Mouse (Mus musculus) liver, embryonic 13.5 days (tissue): ENCODE results near the gene Smyd1. TPM values are rescaled to one million over a fixed set of nuclear protein-coding genes. Genes with fewer than 3 reads are reported as not detected.
"Not testable (repeated sequence)": the region's sequence is repeated elsewhere in the genome, so short reads cannot be mapped to it uniquely, and the experiment has no call there.

Experiments
- ATAC-seq: fragments of 200-750 bp; cut with Nextera tagmentation; 2 replicates; pipeline ENCODE4 v1.8.0; 2017; ENCODE audit warnings: low read depth, mild to moderate bottlenecking, moderate number of reproducible peaks, moderate library complexity
- DNase-seq: peaks from one replicate; pipeline ENCODE4 v3.0.0; 2022
- H3K27ac ChIP-seq: fragments of 300-500 bp; sonication (generic); 2 replicates; pipeline ENCODE4 v1.5.1; 2015; ENCODE audit warnings: moderate library complexity, mild to moderate bottlenecking, inconsistent platforms
- H3K27me3 ChIP-seq: fragments of 300-500 bp; sonication (generic); 2 replicates; pipeline ENCODE4 v1.6.1; 2015; ENCODE audit warnings: mild to moderate bottlenecking, inconsistent platforms
- H3K36me3 ChIP-seq: fragments of 300-500 bp; sonication (generic); 2 replicates; pipeline ENCODE4 v1.6.1; 2015; ENCODE audit warnings: mild to moderate bottlenecking, inconsistent platforms
- H3K4me1 ChIP-seq: fragments of 300-500 bp; sonication (generic); replicated peaks from 2 replicates; pipeline ENCODE4 v1.6.1; 2015; ENCODE audit warnings: inconsistent platforms
- H3K4me2 ChIP-seq: fragments of 300-500 bp; sonication (generic); 2 replicates; pipeline ENCODE4 v1.6.1; 2015; ENCODE audit warnings: inconsistent platforms, mild to moderate bottlenecking, moderate library complexity
- H3K4me3 ChIP-seq: fragments of 300-500 bp; sonication (generic); replicated peaks from 2 replicates; pipeline ENCODE4 v1.5.1; 2015; ENCODE audit warnings: mild to moderate bottlenecking, inconsistent platforms
- H3K9ac ChIP-seq: fragments of 300-500 bp; sonication (generic); 2 replicates; pipeline ENCODE4 v1.6.1; 2015; ENCODE audit warnings: mild to moderate bottlenecking, inconsistent platforms
- H3K9me3 ChIP-seq: fragments of 300-500 bp; sonication (generic); replicated peaks from 2 replicates; pipeline ENCODE4 v1.6.1; 2016; ENCODE audit warnings: inconsistent platforms
- WGBS: fragments of 180-500 bp; shearing (Covaris S2); methylation state at CpG from one replicate; pipeline ENCODE4 v1.1.7; 2015; ENCODE audit not compliant: insufficient replicate concordance; 5-methylcytosine and 5-hydroxymethylcytosine counted together
- polyA plus RNA-seq: library from polyadenylated mRNA; unstranded; fragments of >200 nt; fragmentation: Nextera tagmentation; extraction: Ambion mirVana; gene quantifications from 2 replicates; pipeline ENCODE4 v1.2.1, GENCODE M21; 2015

The Smyd1 gene
- polyA plus RNA-seq, 1 experiment from 2014 or later: 0.20 TPM

DNA sequence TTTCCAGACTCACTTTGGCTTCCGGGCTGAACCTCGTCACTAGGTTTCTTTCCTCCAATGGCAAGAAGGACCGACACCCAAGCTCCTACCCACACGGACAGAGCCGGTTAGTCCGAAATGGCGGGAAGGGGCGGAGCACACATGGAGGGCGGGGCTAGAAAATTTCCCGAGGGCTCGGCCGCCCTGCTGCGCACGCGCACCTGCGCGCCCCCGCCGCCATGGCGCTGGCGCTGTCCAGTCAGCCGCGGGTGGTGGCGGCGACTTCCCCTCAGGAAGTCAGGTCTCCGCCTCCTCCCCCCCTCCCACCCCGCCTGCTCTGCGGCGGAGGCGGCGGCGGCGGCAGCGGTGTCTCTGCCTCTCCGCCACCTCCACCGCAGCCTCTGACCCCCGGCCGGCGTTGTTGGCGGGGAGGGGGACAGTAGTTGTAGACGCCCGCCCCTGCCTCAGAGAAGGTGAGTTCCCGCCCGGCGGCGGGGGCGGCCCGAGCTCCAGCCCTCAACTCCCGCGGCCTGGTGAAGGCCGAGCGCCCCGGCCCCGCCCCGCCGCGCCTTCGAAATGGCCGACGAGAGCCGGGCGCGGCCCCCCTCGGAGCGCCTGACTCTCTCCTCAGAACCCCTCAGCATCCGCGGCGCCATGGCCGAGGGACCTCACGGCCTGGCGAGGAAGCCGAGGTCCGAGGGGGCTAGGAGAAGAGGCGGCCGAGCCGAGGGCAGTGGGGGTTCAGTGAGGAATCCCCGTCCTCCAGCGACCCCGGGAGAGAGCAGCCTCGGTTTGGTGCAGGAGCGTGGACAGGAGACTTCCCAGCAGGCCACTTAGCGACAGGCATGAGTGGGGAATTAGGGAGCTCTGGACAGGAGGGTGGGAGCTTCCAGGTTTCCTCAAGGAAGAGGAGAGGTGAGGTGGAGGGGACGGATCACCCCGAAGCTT, 50.4 kb downstream of the Smyd1 start, which contains the start of gene Krcc1:
Gene Krcc1, plus strand, starts transcription at position 289 of the 927 bp plus-strand sequence.
- ATAC-seq (peak; percentile 92), DNase-seq (peak; percentile 97)
- peak within 1 kb of the TSS; percentile 98 for H3K9ac ChIP-seq
- no peaks in the 10 kb centered on the region for H3K9me3 ChIP-seq
- under 1% methylated on average over 67 of the region's 84 CpGs for WGBS
- H3K27ac ChIP-seq: peak within 1 kb of the TSS; percentile 92
- no peaks in the 10 kb centered on the region for H3K27me3 ChIP-seq
- peak within 1 kb of the TSS; percentile 88 for H3K4me3 ChIP-seq
- peak within 1 kb of the TSS; percentile 85 for H3K4me2 ChIP-seq
- peaks cover 25% of the 10 kb centered on the region for H3K4me1 ChIP-seq
- H3K36me3 ChIP-seq: no peaks in the 10 kb centered on the region

DNA sequence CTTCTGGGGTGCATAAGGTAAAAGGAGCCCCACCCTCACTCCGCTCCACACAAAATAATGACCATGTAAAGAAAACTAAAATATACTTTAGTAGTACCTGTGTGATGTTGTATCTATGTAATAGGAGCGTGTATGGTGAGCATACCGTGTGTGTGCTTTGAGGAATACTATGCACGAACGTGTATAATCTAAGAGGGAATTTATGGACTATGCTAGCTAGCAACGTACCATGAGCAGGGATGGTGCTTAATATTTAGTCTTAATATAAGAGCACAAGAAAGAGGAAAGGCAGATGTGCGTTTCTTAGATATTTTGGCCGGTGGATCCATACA, 51.0 kb downstream of the Smyd1 start:
- no peaks in the 10 kb centered on the region for H3K9me3 ChIP-seq
- ATAC-seq (peak; percentile 4), DNase-seq (no peak)
- H3K36me3 ChIP-seq: no peaks in the 10 kb centered on the region
- peak overlapping the region; percentile 89 for H3K27ac ChIP-seq
- no peaks in the 10 kb centered on the region for H3K27me3 ChIP-seq
- WGBS: under 1% methylated on average over 8 of the region's 8 CpGs
- peak overlapping the region; percentile 98 for H3K9ac ChIP-seq
- peaks cover 25% of the 10 kb centered on the region for H3K4me1 ChIP-seq
- H3K4me2 ChIP-seq: peak overlapping the region; percentile 85
- peak overlapping the region; percentile 88 for H3K4me3 ChIP-seq

DNA sequence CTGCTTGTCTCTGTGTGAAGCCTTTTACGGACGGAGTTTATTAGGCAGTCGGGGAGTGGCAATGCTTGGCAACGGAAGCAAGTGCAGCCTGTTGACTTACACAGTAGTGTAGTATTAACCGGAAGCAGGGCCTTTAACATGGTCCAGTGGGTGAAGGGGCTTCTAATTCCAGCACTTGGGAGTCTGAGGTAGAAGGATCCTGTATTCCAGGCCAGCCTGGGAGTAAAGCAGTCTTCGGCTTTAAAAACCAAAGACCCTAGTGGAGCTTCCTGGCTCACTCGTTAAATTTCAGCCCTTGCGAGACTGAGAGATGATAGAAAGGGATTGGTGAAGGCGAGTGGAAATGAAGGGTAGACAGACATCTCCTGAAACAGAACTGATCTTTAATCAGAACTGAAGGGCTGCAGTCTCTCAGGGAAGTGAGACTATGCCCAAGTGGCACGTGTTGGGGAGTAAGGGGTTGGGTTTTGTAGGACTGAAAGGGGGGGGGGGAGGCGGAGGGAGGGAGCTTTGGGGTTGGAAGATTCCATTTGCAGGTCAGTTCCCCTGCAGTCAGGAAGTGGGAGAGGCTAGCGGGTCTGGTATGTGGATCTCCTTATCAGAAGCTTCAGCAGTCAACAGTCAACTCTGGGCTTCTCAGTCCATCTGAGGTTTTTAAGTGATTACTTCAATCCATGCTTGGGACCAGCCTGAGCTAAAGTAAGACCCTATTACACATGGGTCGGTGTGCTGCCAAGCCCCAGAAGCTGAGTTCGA, 51.6 kb downstream of the Smyd1 start:
- Histone ChIP-seq H3K36me3 (no peaks in the 10 kb centered on the region), H3K27ac (peak overlapping the region; percentile 89), H3K4me3 (peak overlapping the region; percentile 88), H3K4me2 (peak overlapping the region; percentile 85), H3K9me3 (no peaks in the 10 kb centered on the region), H3K27me3 (no peaks in the 10 kb centered on the region), H3K9ac (peak overlapping the region; percentile 98), H3K4me1 (peaks cover 25% of the 10 kb centered on the region)
- 16% methylated on average over 14 of the region's 14 CpGs for WGBS
- peak; percentile 53 for DNase-seq
- ATAC-seq: peak; percentile 52

DNA sequence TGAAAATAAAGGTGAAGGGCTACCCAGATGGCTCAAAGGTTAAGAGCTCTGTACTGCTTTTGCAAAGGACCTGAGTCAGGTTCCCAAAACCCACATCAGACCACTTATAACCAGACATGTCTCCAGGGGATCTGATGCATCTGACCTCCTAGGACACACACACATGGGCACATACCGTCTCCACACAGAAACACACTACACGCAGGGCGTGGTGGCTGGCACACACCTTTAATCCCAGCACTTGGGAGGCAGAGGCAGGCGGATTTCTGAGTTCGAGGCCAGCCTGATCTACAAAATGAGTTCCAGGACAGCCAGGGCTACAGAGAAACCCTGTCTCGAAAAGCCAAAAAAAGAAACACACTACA, 52.4 kb downstream of the Smyd1 start:
- 77% methylated on average over 6 of the region's 6 CpGs for WGBS
- not testable (repeated sequence) for H3K9ac ChIP-seq, H3K27ac ChIP-seq, H3K4me2 ChIP-seq, DNase-seq, H3K9me3 ChIP-seq, H3K27me3 ChIP-seq, H3K36me3 ChIP-seq, ATAC-seq, H3K4me3 ChIP-seq
- H3K4me1 ChIP-seq: peaks cover 25% of the 10 kb centered on the region

DNA sequence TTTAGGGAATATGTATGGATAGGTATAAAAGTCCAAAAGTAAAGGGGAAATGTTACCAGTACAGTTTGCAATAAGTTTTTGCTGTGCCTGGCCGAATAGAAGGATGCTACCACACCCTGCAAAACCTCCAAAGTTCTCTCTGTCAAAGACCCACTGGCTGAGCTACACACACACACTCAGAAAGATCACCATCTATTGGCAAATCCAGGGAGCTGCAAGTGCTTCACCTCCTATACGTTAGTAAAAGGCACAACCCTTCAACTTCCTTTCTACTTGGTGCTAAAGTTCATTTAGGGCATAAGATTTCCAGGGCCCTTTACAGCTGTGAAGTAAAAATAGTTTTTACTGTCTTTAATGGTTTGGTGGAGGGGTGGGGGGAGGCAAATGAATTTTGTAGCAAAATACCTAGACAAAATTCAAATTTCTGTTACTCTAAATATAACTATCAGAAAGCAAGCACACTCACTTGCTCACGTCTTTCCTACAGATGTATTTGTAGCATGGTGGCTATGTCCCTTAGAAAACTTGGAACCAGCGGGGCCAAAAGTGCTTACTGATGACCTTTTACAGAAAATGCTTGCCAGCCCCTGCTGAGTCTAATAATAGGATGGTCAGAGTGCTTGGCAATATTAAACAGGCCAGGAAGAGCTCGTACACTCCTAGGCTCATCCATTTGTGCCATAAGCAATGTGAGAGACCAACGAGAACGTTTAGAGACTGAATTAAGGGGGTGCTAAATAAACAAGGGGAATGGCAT, 52.9 kb downstream of the Smyd1 start:
- Histone ChIP-seq H3K27me3 (no peaks in the 10 kb centered on the region), H3K27ac (no peak overlapping the region), H3K4me1 (peaks cover 25% of the 10 kb centered on the region), H3K36me3 (no peaks in the 10 kb centered on the region), H3K9me3 (no peaks in the 10 kb centered on the region), H3K9ac (no peak overlapping the region), H3K4me3 (no peak overlapping the region), H3K4me2 (no peak overlapping the region)
- 47% methylated on average over 7 of the region's 7 CpGs for WGBS
- no peak for DNase-seq
- ATAC-seq: no peak

DNA sequence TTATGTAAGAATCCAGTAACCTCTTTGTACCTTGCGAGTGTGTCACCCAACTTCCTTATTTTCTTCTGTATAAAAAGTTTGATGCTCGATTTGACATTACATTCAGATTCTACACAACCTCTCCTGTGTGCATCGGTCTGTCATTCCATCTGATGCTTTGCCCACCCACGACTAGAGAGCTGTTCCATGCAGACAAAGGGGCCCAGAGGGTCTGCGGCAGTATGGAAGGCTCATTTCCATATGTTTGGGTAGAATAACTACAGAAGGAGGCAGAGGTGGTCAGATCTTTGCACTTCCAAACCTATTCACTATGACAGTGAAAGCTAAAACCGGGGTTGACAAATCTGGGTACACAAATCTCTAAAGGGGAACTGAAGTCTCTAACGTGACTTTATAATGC, 54.4 kb downstream of the Smyd1 start:
- peaks cover 20% of the 10 kb centered on the region for H3K4me1 ChIP-seq
- not testable (repeated sequence) for DNase-seq, H3K4me2 ChIP-seq, H3K27me3 ChIP-seq, H3K27ac ChIP-seq, H3K4me3 ChIP-seq, ATAC-seq, H3K9ac ChIP-seq, H3K36me3 ChIP-seq, H3K9me3 ChIP-seq
- 66% methylated on average over 7 of the region's 7 CpGs for WGBS

DNA sequence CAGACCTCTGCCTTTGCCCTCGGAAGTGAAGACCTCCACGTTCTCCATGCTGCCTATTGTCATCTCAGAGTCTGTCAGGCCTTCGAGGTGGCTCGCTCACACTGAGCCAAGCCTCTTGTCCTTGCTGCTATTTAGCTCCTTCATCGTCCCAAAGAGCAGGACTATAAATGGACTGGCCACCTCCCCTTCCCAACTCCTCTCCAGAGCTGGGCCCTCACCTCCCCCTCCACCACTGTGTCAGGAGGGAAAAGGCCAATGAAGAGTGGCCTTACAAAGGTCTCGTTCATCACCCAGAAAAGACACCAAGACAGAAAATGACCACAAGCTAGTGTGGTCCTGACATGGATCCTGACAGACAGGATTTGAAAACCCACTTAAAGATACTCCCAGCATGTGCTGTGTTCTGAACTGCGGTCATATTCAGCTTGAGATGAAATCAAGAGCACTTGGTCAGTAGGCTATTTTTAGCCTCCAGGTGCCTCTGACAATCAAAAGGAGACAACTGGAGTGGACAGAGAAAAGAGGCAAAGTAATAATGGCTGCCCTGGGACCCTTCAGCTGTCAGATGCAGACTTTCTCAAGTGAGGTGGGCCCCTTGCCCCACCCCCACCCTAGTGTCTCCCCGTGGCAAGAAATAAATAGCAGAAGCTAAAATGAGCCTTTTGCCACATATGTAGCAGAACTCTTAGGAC, 59.7 kb downstream of the Smyd1 start:
- peaks cover 36% of the 10 kb centered on the region for H3K4me1 ChIP-seq
- DNase-seq: no peak
- WGBS: 64% methylated on average over 8 of the region's 8 CpGs
- ATAC-seq: no peak
- no peak overlapping the region for H3K4me3 ChIP-seq
- no peak overlapping the region for H3K27ac ChIP-seq
- no peak overlapping the region for H3K9ac ChIP-seq
- H3K4me2 ChIP-seq: no peak overlapping the region
- H3K36me3 ChIP-seq: no peaks in the 10 kb centered on the region
- no peaks in the 10 kb centered on the region for H3K9me3 ChIP-seq
- no peaks in the 10 kb centered on the region for H3K27me3 ChIP-seq

DNA sequence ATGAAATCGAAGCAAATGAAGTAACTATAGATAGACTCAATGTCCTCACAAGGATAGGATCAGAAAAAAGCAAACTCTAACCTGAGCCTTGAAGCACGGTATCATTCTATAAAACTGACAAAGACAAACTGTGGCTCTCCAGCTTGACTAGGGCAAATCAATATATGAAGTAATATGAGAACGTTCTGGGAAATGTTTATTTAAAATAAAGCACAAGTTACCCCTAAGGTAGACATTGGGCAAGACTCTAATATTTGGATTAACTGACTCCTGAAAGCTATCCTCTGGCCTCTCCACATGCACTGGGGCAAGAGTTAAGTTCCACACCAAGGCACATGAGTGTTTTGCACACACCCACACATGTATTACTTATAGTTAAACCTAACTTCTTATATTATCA, 61.0 kb downstream of the Smyd1 start:
- Histone ChIP-seq H3K27ac (no peak overlapping the region), H3K36me3 (no peaks in the 10 kb centered on the region), H3K4me1 (peaks cover 36% of the 10 kb centered on the region), H3K27me3 (no peaks in the 10 kb centered on the region), H3K9ac (no peak overlapping the region), H3K4me3 (no peak overlapping the region), H3K4me2 (no peak overlapping the region), H3K9me3 (no peaks in the 10 kb centered on the region)
- DNase-seq: no peak
- no peak for ATAC-seq
- 63% methylated on average over 3 of the region's 3 CpGs for WGBS

DNA sequence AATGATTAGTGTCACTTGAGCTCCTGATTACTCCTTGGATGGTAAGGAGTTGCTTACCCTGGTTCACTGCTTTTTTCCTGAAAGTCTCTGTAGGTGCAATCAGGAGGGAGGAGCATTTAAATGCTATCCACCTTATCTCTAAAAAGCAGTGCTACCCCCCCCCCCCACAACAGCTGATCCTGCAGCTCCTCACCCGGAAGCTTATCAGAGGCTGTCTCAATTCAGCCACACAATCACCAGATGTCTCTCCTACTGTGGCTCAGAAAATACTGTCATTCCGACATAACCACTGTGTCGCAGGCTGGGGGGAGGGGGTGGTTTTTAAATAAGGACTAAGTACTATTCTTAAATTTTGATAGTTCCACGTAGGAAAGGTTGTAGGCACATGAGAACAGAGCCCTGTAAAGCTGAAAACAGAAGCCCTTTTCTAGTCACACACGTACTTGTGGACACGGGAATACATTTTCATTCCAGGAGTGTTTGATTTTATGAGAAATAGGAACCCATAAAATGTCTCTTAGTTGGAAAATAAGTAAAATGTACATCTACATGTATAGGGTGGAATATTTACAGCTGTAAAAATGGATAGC, 61.9 kb downstream of the Smyd1 start:
- ATAC-seq: peak; percentile 85
- Histone ChIP-seq H3K27me3 (no peaks in the 10 kb centered on the region), H3K4me3 (no peak overlapping the region), H3K4me2 (peak overlapping the region; percentile 38), H3K9ac (no peak overlapping the region; the same call in 1 of the 2 replicates), H3K36me3 (no peaks in the 10 kb centered on the region), H3K9me3 (no peaks in the 10 kb centered on the region), H3K4me1 (peaks cover 36% of the 10 kb centered on the region), H3K27ac (no peak overlapping the region; the same call in 1 of the 2 replicates)
- DNase-seq: no peak
- WGBS: 16% methylated on average over 6 of the region's 6 CpGs

DNA sequence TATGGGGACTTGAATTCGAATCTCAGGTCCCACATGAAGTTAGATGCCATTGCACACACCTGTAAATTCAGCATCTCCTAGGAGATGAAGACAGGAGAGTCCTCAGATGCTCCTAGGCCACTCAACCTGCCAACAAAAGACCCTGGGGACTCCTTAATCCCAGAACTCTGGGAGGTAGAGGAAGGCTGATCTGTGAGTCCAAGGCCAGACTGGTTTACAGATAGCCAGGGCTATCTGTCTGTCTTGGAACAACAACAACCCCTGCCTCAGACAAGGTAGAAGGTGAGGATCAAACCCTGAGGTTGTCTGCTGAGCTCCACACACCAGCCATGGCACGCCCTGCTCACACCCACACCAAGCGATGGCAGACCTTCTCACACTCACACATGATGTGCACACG, 62.9 kb downstream of the Smyd1 start:
- WGBS: 65% methylated on average over 4 of the region's 4 CpGs
- no peak overlapping the region for H3K27ac ChIP-seq
- no peak overlapping the region for H3K4me3 ChIP-seq
- no peaks in the 10 kb centered on the region for H3K27me3 ChIP-seq
- ATAC-seq (no peak), DNase-seq (no peak)
- H3K9ac ChIP-seq: no peak overlapping the region
- no peak overlapping the region for H3K4me2 ChIP-seq
- H3K36me3 ChIP-seq: no peaks in the 10 kb centered on the region
- H3K9me3 ChIP-seq: no peaks in the 10 kb centered on the region
- peaks cover 36% of the 10 kb centered on the region for H3K4me1 ChIP-seq
